Mouse (Mus musculus) embryo, embryonic 9.5 days (tissue): ENCODE data around the gene Ccdc34.

Experiments used
- DNase-seq: peaks from one replicate; pipeline ENCODE4 v3.0.0-alpha.2; 2017; ENCODE audit errors: extremely low spot score

Gene Ccdc34

GRCm38 (mm10) chr2:110214991-110215684 is 197.5 kb downstream of the Ccdc34 start:
- DNase-seq, result no peak

- no peak for DNase-seq
Measured at GRCm38 (mm10) chr2:110215685-110216058, 198.1 kb downstream of the Ccdc34 start.

GRCm38 (mm10) chr2:110220492-110220891 is 202.9 kb downstream of the Ccdc34 start:
- no peak for DNase-seq

GRCm38 (mm10) chr2:110222793-110223192 is 205.2 kb downstream of the Ccdc34 start:
- DNase-seq, result no peak
